Mouse (Mus musculus): ENCODE measurements around the gene Il4ra. TPM values are rescaled to one million over a fixed set of nuclear protein-coding genes. Genes with fewer than 3 reads are reported as not detected.
A peak's percentile ranks its signal among the peaks of the same experiment; 100 is the strongest.

Gene Il4ra
- polyA plus RNA-seq, 1 experiment = 189 TPM

GRCm38 (mm10) chr7:125586355-125586754 is 34.4 kb downstream of the Il4ra start:
- Histone ChIP-seq H3K4me1 (replicated peaks; ENCODE audit: control insufficient read depth, insufficient read depth, low read length) (peaks cover 58% of the 10 kb centered on the region), H3K27me3 (ENCODE audit: control insufficient read depth, insufficient read depth, low read length) (no peaks in the 10 kb centered on the region), H3K4me3 (ENCODE audit: control insufficient read depth, insufficient read depth, low read length) (no peak overlapping the region), H3K27ac (ENCODE audit: control insufficient read depth, insufficient read depth, low read length) (no peak overlapping the region), H3K36me3 (ENCODE audit: control insufficient read depth, insufficient read depth, low read length) (no peaks in the 10 kb centered on the region)
- DNase-seq = no peak
- 98% methylated on average over 23 of the region's 23 CpGs for WGBS
- TF ChIP-seq POLR2A (IDR thresholded peaks at IDR 0.05; ENCODE audit: control insufficient read depth, extremely low read depth, insufficient read depth, low read length, poor library complexity) = no peak
- no peak for TF ChIP-seq CTCF (IDR thresholded peaks at IDR 0.05; ENCODE audit: borderline replicate concordance, control insufficient read depth, extremely low read depth, insufficient read depth, low read length, poor library complexity)

GRCm38 (mm10) chr7:125588721-125589120 is 36.8 kb downstream of the Il4ra start:
- Histone ChIP-seq H3K36me3 (ENCODE audit: control insufficient read depth, insufficient read depth, low read length) (no peaks in the 10 kb centered on the region), H3K27me3 (ENCODE audit: control insufficient read depth, insufficient read depth, low read length) (no peaks in the 10 kb centered on the region), H3K27ac (ENCODE audit: control insufficient read depth, insufficient read depth, low read length) (no peak overlapping the region), H3K4me1 (replicated peaks; ENCODE audit: control insufficient read depth, insufficient read depth, low read length) (peaks cover 53% of the 10 kb centered on the region), H3K4me3 (ENCODE audit: control insufficient read depth, insufficient read depth, low read length) (no peak overlapping the region)
- WGBS = 9% methylated on average over 4 of the region's 4 CpGs
- TF ChIP-seq CTCF (IDR thresholded peaks at IDR 0.05; ENCODE audit: borderline replicate concordance, control insufficient read depth, extremely low read depth, insufficient read depth, low read length, poor library complexity) (no peak), POLR2A (IDR thresholded peaks at IDR 0.05; ENCODE audit: control insufficient read depth, extremely low read depth, insufficient read depth, low read length, poor library complexity) (no peak)
- peak; percentile 60 for DNase-seq

GRCm38 (mm10) chr7:125589896-125590295 is 38.0 kb downstream of the Il4ra start:
- no peaks in the 10 kb centered on the region for H3K27me3 ChIP-seq (ENCODE audit: control insufficient read depth, insufficient read depth, low read length)
- H3K36me3 ChIP-seq (ENCODE audit: control insufficient read depth, insufficient read depth, low read length) = no peaks in the 10 kb centered on the region
- TF ChIP-seq POLR2A (IDR thresholded peaks at IDR 0.05; ENCODE audit: control insufficient read depth, extremely low read depth, insufficient read depth, low read length, poor library complexity) = no peak
- TF ChIP-seq CTCF (IDR thresholded peaks at IDR 0.05; ENCODE audit: borderline replicate concordance, control insufficient read depth, extremely low read depth, insufficient read depth, low read length, poor library complexity) = no peak
- DNase-seq = no peak
- H3K27ac ChIP-seq (ENCODE audit: control insufficient read depth, insufficient read depth, low read length) = no peak overlapping the region
- no peak overlapping the region for H3K4me3 ChIP-seq (ENCODE audit: control insufficient read depth, insufficient read depth, low read length)
- 78% methylated on average over 7 of the region's 7 CpGs for WGBS
- peaks cover 46% of the 10 kb centered on the region for H3K4me1 ChIP-seq (replicated peaks; ENCODE audit: control insufficient read depth, insufficient read depth, low read length)

GRCm38 (mm10) chr7:125593831-125594230 is 41.9 kb downstream of the Il4ra start:
- Histone ChIP-seq H3K27ac (ENCODE audit: control insufficient read depth, insufficient read depth, low read length) (peak overlapping the region; percentile 5; the same call in 1 of the 2 replicates), H3K27me3 (ENCODE audit: control insufficient read depth, insufficient read depth, low read length) (no peaks in the 10 kb centered on the region), H3K4me3 (ENCODE audit: control insufficient read depth, insufficient read depth, low read length) (no peak overlapping the region), H3K4me1 (replicated peaks; ENCODE audit: control insufficient read depth, insufficient read depth, low read length) (peaks cover 43% of the 10 kb centered on the region), H3K36me3 (ENCODE audit: control insufficient read depth, insufficient read depth, low read length) (no peaks in the 10 kb centered on the region)
- WGBS = 24% methylated on average over 4 of the region's 4 CpGs
- peak; percentile 74 for DNase-seq
- TF ChIP-seq POLR2A (IDR thresholded peaks at IDR 0.05; ENCODE audit: control insufficient read depth, extremely low read depth, insufficient read depth, low read length, poor library complexity) (no peak), CTCF (IDR thresholded peaks at IDR 0.05; ENCODE audit: borderline replicate concordance, control insufficient read depth, extremely low read depth, insufficient read depth, low read length, poor library complexity) (no peak)

DNA sequence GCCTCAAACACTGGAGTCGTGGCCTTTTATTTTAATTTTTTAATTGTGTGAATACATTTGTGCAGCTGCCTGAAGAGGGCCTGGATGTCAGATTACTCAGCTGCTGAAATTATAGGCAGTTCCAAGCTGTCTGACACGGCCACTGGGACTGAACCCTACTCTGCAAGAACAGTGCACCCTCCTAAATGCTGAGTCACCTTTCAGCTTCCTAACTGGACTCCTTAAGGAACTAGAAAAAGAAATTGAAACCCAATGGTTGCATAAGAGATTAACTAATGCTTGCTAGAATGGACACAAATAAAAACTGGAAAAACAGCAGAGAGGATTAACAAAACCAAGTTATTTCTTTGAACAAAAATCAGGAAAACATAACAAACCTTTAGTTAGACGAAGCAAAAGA is 44.5 kb downstream of the Il4ra start:
- Histone ChIP-seq H3K36me3 (ENCODE audit: control insufficient read depth, insufficient read depth, low read length) (no peaks in the 10 kb centered on the region), H3K4me1 (replicated peaks; ENCODE audit: control insufficient read depth, insufficient read depth, low read length) (peaks cover 50% of the 10 kb centered on the region), H3K27ac (ENCODE audit: control insufficient read depth, insufficient read depth, low read length) (no peak overlapping the region), H3K4me3 (ENCODE audit: control insufficient read depth, insufficient read depth, low read length) (no peak overlapping the region), H3K27me3 (ENCODE audit: control insufficient read depth, insufficient read depth, low read length) (no peaks in the 10 kb centered on the region)
- WGBS = 46% methylated on average over 3 of the region's 3 CpGs
- TF ChIP-seq POLR2A (IDR thresholded peaks at IDR 0.05; ENCODE audit: control insufficient read depth, extremely low read depth, insufficient read depth, low read length, poor library complexity) (no peak), CTCF (IDR thresholded peaks at IDR 0.05; ENCODE audit: borderline replicate concordance, control insufficient read depth, extremely low read depth, insufficient read depth, low read length, poor library complexity) (no peak)
- DNase-seq = no peak

DNA sequence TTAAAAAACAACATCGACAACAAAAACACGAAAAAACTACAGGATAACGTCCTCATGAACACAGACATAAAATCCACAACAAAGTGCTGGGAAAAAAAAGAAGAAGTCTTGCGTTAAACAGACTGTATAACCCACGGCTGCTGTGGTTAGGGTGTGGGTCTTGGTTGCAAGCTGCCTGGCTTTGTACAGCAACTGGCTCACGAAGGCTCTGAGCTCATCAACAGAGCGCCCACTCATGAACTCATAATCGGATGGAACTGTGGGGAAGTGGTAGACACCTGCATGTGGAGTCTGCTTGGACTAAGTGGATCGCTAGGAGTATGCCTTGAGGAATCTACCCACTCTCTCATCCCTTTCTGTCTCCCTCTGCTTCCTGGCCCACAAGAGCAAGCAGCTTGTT is 45.2 kb downstream of the Il4ra start:
- Histone ChIP-seq H3K4me3 (ENCODE audit: control insufficient read depth, insufficient read depth, low read length) (no peak overlapping the region), H3K27ac (ENCODE audit: control insufficient read depth, insufficient read depth, low read length) (peak overlapping the region; percentile 2; the same call in 1 of the 2 replicates), H3K36me3 (ENCODE audit: control insufficient read depth, insufficient read depth, low read length) (no peaks in the 10 kb centered on the region), H3K27me3 (ENCODE audit: control insufficient read depth, insufficient read depth, low read length) (no peaks in the 10 kb centered on the region), H3K4me1 (replicated peaks; ENCODE audit: control insufficient read depth, insufficient read depth, low read length) (peaks cover 56% of the 10 kb centered on the region)
- TF ChIP-seq CTCF (IDR thresholded peaks at IDR 0.05; ENCODE audit: borderline replicate concordance, control insufficient read depth, extremely low read depth, insufficient read depth, low read length, poor library complexity) (no peak), POLR2A (IDR thresholded peaks at IDR 0.05; ENCODE audit: control insufficient read depth, extremely low read depth, insufficient read depth, low read length, poor library complexity) (no peak)
- WGBS = 6% methylated on average over 9 of the region's 9 CpGs
- DNase-seq = no peak

Measured in thymus, adult 2 months (tissue).